Mouse (Mus musculus) lung, postnatal 0 days (tissue): ENCODE data around the gene Spata6. TPM values are rescaled to one million over a fixed set of nuclear protein-coding genes. Genes with fewer than 3 reads are reported as not detected.

Source experiments
- ATAC-seq: fragments of 200-750 bp; cut with Nextera tagmentation; 2 replicates; pipeline ENCODE4 v1.8.0; 2017; ENCODE audit warnings: moderate library complexity
- DNase-seq: peaks from one replicate; pipeline ENCODE4 v3.0.0-alpha.2; 2016; ENCODE audit warnings: low spot score
- H3K27ac ChIP-seq: fragments of 300-500 bp; sonication (generic); 2 replicates; pipeline ENCODE4 v1.5.1; 2014; ENCODE audit warnings: antibody characterized with exemption, mild to moderate bottlenecking, low read length, mixed read lengths
- H3K27me3 ChIP-seq: fragments of 300-500 bp; sonication (generic); replicated peaks from 2 replicates; pipeline ENCODE4 v1.6.1; 2014; ENCODE audit warnings: low read length, mixed read lengths; ENCODE audit not compliant: insufficient read depth
- H3K36me3 ChIP-seq: fragments of 300-500 bp; sonication (generic); 2 replicates; pipeline ENCODE4 v1.6.1; 2014; ENCODE audit warnings: low read length, mixed read lengths; ENCODE audit not compliant: insufficient read depth
- H3K4me1 ChIP-seq: fragments of 300-500 bp; sonication (generic); 2 replicates; pipeline ENCODE4 v1.6.1; 2014; ENCODE audit warnings: antibody characterized with exemption, low read depth, low read length, mixed read lengths; ENCODE audit not compliant: insufficient read depth
- H3K4me2 ChIP-seq: fragments of 300-500 bp; sonication (generic); replicated peaks from 2 replicates; pipeline ENCODE4 v1.6.1; 2014; ENCODE audit warnings: low read depth, mild to moderate bottlenecking, low read length, moderate library complexity, mixed read lengths
- H3K4me3 ChIP-seq: fragments of 300-500 bp; sonication (generic); 2 replicates; pipeline ENCODE4 v1.5.1; 2014; ENCODE audit warnings: low read depth, low read length
- H3K9ac ChIP-seq: fragments of 300-500 bp; sonication (generic); replicated peaks from 2 replicates; pipeline ENCODE4 v1.6.1; 2014; ENCODE audit warnings: low read depth, mild to moderate bottlenecking
- H3K9me3 ChIP-seq: fragments of 300-500 bp; sonication (generic); 2 replicates; pipeline ENCODE4 v1.6.1; 2016; ENCODE audit warnings: low read length, mixed read lengths
- CTCF ChIP-seq: IDR thresholded peaks from 2 replicates; pipeline ENCODE4 v1.5.1; 2016; ENCODE audit warnings: antibody characterized with exemption, mild to moderate bottlenecking
- EP300 ChIP-seq: IDR thresholded peaks from 2 replicates; pipeline ENCODE4 v1.6.1; 2016; ENCODE audit warnings: antibody characterized with exemption, mild to moderate bottlenecking, control low read depth
- WGBS: fragments of 180-500 bp; shearing (Covaris S2); extraction: QIAGEN DNeasy Blood & Tissue Kit; methylation state at CpG from one replicate; pipeline ENCODE4 v1.1.7; 2014; 5-methylcytosine and 5-hydroxymethylcytosine counted together
- polyA plus RNA-seq: library from polyadenylated mRNA; unstranded; fragments of >200 nt; fragmentation: Nextera tagmentation; extraction: Ambion mirVana; gene quantifications from 2 replicates; pipeline ENCODE4 v1.2.1, GENCODE M21; 2015

Gene Spata6
- polyA plus RNA-seq, 1 experiment from 2014 or later, result 33.2 TPM

DNA sequence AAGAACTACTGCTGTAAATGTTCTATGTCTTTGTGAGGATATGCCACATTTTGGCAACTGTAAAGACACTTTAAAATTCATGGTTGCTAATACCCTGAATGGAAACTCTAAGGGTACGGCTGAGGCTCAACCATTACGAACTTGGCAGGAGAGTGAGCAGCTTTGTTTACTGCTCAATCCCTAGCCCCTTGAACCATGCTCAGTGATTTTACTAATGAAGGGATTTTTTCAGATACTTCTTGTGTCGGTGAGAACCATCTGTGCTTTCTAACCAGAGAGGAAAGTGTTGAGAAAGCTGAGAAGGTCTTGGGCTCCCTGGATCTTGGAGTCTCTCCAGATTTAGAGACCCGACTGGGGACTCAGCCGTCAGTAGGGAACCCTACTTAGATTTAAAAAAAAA, 35.9 kb upstream of the Spata6 start:
- ATAC-seq (no peak), DNase-seq (no peak)
- no peaks in the 10 kb centered on the region for H3K36me3 ChIP-seq
- no peak overlapping the region for H3K4me3 ChIP-seq
- H3K9me3 ChIP-seq, result no peaks in the 10 kb centered on the region
- TF ChIP-seq EP300, result no peak
- TF ChIP-seq CTCF, result no peak
- H3K4me2 ChIP-seq, result no peak overlapping the region
- no peaks in the 10 kb centered on the region for H3K4me1 ChIP-seq
- 70% methylated on average over 5 of the region's 5 CpGs for WGBS
- H3K9ac ChIP-seq, result no peak overlapping the region
- H3K27ac ChIP-seq, result no peak overlapping the region
- no peaks in the 10 kb centered on the region for H3K27me3 ChIP-seq

DNA sequence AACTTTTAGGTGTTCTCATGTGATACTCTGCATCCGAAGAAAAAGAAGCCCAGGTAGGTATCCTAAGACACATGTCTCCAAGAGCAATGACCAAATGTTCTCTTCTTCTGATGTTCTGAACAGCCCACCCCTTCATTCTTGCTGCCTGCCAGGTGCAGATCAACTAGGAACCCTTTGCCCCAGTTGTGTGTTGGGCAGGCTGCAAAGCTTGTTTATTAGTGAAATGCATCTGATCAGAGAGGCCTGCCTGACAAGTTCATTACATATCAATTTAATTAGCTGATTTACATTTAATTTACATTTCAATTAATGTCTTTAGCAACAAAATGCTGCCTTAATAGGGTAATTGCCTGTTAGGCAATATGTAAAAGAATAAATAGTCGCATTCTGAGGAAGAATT, 33.8 kb upstream of the Spata6 start:
- Histone ChIP-seq H3K36me3 (no peaks in the 10 kb centered on the region), H3K4me1 (no peaks in the 10 kb centered on the region), H3K9ac (no peak overlapping the region), H3K27ac (no peak overlapping the region), H3K9me3 (no peaks in the 10 kb centered on the region), H3K27me3 (no peaks in the 10 kb centered on the region), H3K4me3 (no peak overlapping the region), H3K4me2 (no peak overlapping the region)
- DNase-seq (no peak), ATAC-seq (no peak)
- 75% methylated on average over 2 of the region's 2 CpGs for WGBS
- no peak for TF ChIP-seq EP300
- TF ChIP-seq CTCF, result no peak

DNA sequence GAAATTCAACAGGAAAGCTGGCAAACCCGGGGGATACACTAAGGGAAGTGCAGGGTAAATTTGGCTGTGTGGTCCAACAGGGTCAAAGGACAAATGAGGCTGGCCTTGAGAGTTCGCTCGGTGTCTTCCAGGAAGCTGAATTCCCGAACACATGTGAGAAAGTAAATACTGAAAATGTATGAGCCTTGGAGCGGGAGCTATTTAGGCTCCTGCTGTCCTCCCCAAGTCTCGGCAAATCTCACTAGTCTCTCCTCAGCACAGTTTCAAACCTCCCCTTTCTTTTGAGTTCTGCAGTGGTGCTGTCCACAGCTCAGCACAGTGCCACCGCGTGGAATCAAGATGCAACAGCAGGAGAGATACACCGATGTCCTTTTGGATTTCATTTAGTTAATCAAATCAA, 32.8 kb upstream of the Spata6 start:
- H3K27ac ChIP-seq, result no peak overlapping the region
- H3K9me3 ChIP-seq, result no peaks in the 10 kb centered on the region
- H3K36me3 ChIP-seq, result no peaks in the 10 kb centered on the region
- H3K9ac ChIP-seq, result no peak overlapping the region
- 0 out of 2 replicates have a peak overlapping the region, but pooled peaks have one; percentile 6 for H3K4me3 ChIP-seq
- peak; percentile 83 for TF ChIP-seq CTCF
- no peak for TF ChIP-seq EP300
- H3K27me3 ChIP-seq, result no peaks in the 10 kb centered on the region
- 5% methylated on average over 9 of the region's 9 CpGs for WGBS
- H3K4me2 ChIP-seq, result peak overlapping the region; percentile 50; the same call in 1 of the 2 replicates
- ATAC-seq, result peak; percentile 75
- peak; percentile 72 for DNase-seq
- no peaks in the 10 kb centered on the region for H3K4me1 ChIP-seq

DNA sequence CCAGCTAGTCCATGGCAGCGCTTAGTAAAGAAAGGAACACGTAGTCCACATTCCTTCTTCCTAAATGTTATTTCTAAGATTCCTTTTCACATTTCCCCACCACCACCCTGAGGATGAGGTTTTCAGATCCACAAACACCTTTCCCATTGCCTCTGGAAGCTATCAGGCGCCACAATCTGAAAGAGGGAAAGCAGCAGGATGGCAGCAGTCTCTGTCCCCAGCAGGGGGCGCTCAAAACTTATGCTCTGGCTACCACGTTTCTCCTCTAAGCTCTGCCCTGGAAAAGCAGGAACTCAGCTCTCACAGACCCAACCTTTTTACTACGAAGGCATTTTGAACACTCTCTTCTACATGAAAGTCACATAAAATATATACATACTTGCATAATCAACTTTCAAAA, 32.2 kb upstream of the Spata6 start:
- 12% methylated on average over 6 of the region's 6 CpGs for WGBS
- no peaks in the 10 kb centered on the region for H3K36me3 ChIP-seq
- no peak overlapping the region for H3K27ac ChIP-seq
- DNase-seq (peak; percentile 85), ATAC-seq (peak; percentile 77)
- TF ChIP-seq CTCF (peak; percentile 87), EP300 (no peak)
- H3K9me3 ChIP-seq, result no peaks in the 10 kb centered on the region
- no peaks in the 10 kb centered on the region for H3K27me3 ChIP-seq
- no peaks in the 10 kb centered on the region for H3K4me1 ChIP-seq
- H3K9ac ChIP-seq, result no peak overlapping the region
- no peak overlapping the region for H3K4me3 ChIP-seq
- peak overlapping the region; percentile 50 for H3K4me2 ChIP-seq

GRCm38 (mm10) chr4:111691057-111691543, 28.7 kb upstream of the Spata6 start:
- 29% methylated on average over 5 of the region's 5 CpGs for WGBS
- Histone ChIP-seq H3K4me1 (no peaks in the 10 kb centered on the region), H3K36me3 (no peaks in the 10 kb centered on the region), H3K9me3 (no peaks in the 10 kb centered on the region), H3K4me2 (no peak overlapping the region), H3K4me3 (no peak overlapping the region), H3K9ac (no peak overlapping the region), H3K27ac (no peak overlapping the region), H3K27me3 (no peaks in the 10 kb centered on the region)
- ATAC-seq (no peak; the same call in 1 of the 2 replicates), DNase-seq (peak; percentile 35)
- TF ChIP-seq EP300, result no peak
- no peak for TF ChIP-seq CTCF

DNA sequence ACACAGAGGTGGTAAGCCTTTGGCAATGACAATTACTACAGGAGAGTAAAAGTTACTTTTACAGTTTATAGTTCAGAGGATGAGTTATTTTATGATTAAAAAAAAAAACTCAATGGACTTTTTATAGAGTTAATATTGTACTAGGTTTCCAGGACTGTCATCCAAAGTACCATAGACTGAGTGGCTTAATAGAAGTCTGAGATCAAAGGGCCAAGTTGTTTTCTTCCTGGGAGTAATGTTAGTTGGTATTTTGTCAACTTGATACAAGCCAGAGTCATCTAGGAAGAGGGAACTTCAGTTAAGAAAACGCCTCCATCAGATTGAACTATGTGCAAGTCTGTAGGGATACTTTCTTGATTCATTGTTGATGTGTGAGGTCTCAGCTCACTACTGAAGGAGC, 18.4 kb upstream of the Spata6 start:
- WGBS, result 56% methylated on average over 1 of the region's 1 CpGs
- Histone ChIP-seq H3K36me3 (no peaks in the 10 kb centered on the region), H3K27ac (no peak overlapping the region), H3K27me3 (no peaks in the 10 kb centered on the region), H3K4me3 (no peak overlapping the region), H3K9ac (no peak overlapping the region), H3K9me3 (no peaks in the 10 kb centered on the region), H3K4me2 (no peak overlapping the region), H3K4me1 (no peaks in the 10 kb centered on the region)
- no peak for TF ChIP-seq EP300
- TF ChIP-seq CTCF, result no peak
- no peak for ATAC-seq
- no peak for DNase-seq

DNA sequence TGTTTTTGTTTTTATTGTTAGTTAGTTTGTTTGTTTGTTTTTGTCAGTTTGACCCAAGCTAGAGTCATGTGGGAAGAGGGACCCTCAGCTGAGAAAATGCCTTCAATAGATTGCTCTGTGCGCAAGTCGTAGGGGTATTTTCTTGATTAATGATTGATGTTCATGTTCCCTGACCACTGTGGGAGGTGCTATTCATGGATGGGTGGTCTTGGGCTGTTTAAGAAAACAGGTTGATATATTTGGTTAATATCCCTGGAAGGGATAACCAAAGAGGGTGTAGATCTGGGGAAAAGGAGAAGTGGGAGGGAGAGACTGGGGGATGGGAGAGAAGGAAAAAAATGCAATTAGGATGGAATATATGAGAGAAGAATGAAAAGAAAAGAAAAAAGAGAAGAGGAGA, 15.7 kb upstream of the Spata6 start:
- 81% methylated on average over 2 of the region's 2 CpGs for WGBS
- DNase-seq (no peak), ATAC-seq (no peak)
- H3K36me3 ChIP-seq, result no peaks in the 10 kb centered on the region
- no peak overlapping the region for H3K27ac ChIP-seq
- no peak overlapping the region for H3K4me2 ChIP-seq
- TF ChIP-seq CTCF (no peak), EP300 (no peak)
- H3K4me1 ChIP-seq, result no peaks in the 10 kb centered on the region
- H3K27me3 ChIP-seq, result no peaks in the 10 kb centered on the region
- no peak overlapping the region for H3K4me3 ChIP-seq
- H3K9me3 ChIP-seq, result no peaks in the 10 kb centered on the region
- no peak overlapping the region for H3K9ac ChIP-seq
